Mouse (Mus musculus) 3134 (cell line): ENCODE measurements around the gene Gm10260.

ENCODE experiments used
- DNase-seq: peaks from one replicate; pipeline ENCODE4 v3.0.0-alpha.2; 2011; ENCODE audit warnings: low spot score; ENCODE audit not compliant: insufficient read length; ENCODE audit errors: extremely low read depth

Gene Gm10260

GRCm38 (mm10) chr13:97769205-97769604 lies 8.8 kb upstream of the Gm10260 start:
- DNase-seq: no peak

- no peak for DNase-seq
Measured at GRCm38 (mm10) chr13:97768803-97769202, 8.4 kb upstream of the Gm10260 start.

- no peak for DNase-seq
Measured at GRCm38 (mm10) chr13:97768046-97768682, 7.7 kb upstream of the Gm10260 start.

DNA sequence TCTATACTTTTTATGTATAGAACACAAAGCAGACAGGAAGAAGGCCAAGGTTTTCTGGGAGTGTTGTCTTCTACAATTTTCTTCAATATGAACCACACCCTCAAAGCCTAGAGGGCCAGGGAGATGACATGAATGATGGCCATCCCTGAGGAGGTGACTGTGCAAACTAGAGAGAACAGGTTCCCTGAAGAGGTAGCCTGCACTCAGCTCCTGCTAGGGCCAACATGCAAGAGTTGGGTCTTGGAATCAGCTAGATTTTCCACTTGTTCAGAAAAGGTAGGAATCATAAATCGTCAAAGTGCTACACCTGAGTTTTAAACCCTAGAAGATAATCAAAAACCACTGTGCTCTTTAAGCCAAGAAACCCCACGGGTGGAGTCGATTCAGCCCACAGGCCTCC lies 6.2 kb upstream of the Gm10260 start:
- no peak for DNase-seq

DNA sequence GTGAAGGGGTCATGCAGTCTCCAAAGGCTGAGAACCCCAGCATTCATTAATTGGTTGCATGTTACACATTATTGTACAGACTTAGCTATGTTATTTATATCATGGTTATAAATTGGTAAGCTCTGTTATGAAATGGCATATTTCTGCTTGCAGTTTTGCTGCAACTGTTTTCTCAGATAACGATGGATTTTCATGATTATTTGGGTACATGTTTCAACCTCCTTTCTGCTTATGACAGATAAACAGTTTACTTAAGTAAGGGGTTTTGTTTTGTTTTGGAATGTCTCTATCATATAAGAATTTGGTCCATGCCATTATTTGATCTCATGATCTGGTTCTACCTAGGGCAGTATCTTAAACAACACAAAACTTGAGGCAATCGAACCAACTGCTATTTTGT lies 5.5 kb upstream of the Gm10260 start:
- no peak for DNase-seq

- DNase-seq: peak; percentile 43
Measured at GRCm38 (mm10) chr13:97764067-97764466, 3.6 kb upstream of the Gm10260 start.

GRCm38 (mm10) chr13:97763436-97763835 lies 3.0 kb upstream of the Gm10260 start:
- no peak for DNase-seq

GRCm38 (mm10) chr13:97762121-97762520 lies 1.7 kb upstream of the Gm10260 start:
- no peak for DNase-seq

DNA sequence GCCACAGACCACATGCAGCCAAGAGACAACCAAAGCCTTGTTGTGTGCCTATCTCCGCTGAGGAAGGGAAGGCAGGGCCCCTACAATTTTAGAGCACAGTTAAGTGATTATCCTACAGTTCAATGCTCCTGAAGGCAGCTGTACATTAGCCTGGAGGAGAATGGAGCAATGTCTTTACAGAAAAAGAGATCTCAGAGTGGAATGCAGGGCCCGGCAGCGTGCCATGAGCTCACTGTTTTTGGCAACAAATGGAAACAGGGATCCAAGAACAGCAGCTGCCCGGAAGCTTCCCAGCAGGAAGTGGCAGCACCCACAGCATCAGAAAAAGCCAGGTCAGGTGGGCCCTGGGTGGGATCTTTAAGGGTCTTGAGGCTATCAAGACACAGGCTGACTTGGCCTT lies 3.4 kb downstream of the Gm10260 start:
- DNase-seq: no peak

DNA sequence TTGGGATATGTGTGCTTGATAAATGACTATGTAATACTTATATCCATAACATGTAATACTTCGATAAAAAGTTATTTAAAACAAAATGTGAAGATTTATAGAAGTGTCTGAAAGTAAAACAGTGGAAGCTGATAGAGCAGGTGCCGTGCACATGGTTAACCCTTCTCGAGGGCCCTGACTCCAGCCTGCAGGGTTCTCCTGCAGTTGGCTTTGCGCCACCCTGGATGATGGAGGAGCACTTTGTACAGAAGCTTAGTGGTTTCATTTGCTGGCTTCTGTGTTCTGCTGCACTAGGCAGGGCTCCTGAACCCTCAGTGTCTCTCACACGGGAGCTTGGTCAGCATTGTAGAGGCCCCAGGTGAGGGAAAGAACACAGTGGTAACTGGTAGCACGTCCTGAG lies 4.3 kb downstream of the Gm10260 start:
- DNase-seq: no peak

GRCm38 (mm10) chr13:97750851-97751381 lies 9.5 kb downstream of the Gm10260 start:
- DNase-seq: no peak

- DNase-seq: no peak
Measured at GRCm38 (mm10) chr13:97747037-97747860, 13.2 kb downstream of the Gm10260 start.

DNA sequence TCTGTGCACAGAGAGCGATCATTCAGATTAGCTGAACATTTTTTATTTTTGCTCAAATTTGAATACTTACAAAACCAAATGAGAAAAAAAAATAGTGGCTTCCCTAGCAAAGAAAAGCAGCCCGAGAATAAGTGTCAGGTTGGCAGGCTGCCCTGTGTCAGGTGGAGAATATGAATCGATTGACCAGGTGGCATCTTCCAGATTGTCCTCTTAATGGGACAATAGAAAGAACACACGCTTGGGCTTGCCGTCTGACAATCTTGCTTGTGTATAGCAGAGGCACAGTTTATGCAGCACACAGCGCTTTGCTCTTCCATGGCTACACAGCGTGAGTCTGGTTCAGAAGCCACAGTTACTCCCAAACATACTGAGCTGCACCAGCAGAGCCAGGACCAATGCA lies 15.8 kb downstream of the Gm10260 start:
- no peak for DNase-seq

- no peak for DNase-seq
Measured at GRCm38 (mm10) chr13:97744036-97744435, 16.4 kb downstream of the Gm10260 start.

DNA sequence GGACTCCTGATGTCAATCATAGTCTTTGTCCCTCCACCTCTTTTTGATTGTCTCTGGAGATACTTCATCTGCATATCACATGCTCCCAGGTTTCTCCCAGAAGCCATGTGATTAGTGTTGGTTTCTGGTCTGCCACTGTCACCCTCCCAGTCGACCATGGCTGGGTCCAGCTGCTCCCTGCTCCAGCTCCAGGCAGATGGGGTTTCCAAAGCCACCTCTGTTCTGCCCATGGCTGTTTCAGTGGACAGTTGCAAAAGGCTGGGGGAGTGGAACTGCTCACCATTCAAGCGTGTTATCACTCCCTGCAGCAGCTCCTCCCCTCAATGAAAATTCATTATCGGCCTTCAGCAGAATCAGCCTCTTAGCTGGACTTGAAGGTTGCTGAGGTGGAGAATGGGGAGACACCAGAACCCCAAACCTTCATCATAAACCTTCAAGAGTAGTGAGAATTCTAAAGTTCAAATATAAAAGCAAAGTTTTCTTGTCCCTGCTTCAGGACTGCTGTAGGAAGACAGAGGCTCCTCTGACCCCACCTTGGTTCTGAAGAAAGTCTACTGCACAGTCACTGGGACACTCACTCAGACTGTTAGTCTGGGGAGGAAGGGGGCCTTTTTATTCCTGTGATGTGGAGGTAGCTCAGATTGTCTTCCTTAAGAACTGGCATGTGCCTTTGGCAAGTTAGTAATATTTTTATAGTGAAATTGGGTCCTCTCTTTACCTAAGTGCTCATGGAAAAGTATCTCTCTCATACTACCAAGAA lies 17.0 kb downstream of the Gm10260 start:
- no peak for DNase-seq

DNA sequence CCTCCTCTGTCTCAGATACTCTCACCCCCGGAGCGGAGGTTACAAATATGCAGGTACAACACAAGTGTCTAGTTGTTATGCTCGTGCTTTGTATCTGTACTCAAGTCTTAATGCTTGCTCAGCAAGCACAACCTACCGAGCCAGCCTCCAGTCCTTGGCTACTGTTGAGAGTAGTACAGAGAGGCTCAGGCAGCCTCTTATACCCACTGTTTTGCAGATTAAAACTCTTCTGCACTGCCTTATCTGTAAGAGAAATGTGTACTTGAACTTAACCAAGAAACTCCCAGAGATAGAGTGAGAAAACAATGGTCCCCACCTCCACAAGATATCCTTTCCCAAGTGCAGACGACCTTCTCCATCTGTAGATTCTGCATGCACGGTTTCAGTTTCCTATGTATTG lies 24.5 kb downstream of the Gm10260 start:
- no peak for DNase-seq

DNA sequence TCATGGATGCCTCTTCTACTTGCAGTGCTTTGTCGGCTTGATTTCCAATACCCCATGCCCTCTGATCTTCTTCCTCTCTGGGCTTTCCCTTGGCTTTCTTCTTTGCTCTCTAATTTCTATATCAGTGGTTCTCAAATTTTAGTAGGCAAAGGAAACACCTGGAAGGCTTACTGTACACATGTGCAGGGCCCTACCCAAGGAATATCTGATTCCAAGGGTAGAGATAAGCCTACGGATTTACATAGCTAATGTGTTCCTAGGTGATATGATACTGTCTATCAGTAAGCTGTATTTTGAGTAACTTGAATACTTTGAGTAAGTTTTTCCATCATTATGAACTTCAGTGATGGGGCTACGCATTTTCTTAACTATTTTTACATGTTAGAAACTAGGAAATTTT lies 25.7 kb downstream of the Gm10260 start:
- no peak for DNase-seq

GRCm38 (mm10) chr13:97725160-97725825 lies 35.1 kb downstream of the Gm10260 start:
- no peak for DNase-seq

DNA sequence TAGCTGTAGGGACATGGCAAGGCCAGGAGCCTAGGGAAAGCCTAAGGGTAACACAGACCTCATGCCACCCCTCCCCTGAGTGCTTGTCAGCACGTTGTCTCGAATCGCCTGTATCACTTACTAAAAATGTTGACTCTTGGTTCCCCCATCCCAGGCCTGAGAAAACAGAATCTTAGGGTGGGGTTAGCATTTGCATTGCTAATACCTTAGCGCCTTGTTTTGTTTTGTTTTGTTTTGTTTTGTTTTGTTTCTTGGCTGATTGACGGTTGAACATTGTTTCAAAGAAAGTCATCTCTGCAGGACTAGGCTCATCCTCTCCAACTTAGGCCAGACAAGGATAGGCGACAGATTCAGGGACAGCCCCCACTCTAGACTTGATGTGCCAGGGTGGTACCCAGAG lies 35.9 kb downstream of the Gm10260 start:
- no peak for DNase-seq

- DNase-seq: no peak
Measured at GRCm38 (mm10) chr13:97712506-97713275, 47.7 kb downstream of the Gm10260 start.
